Mouse (Mus musculus): ENCODE data around the gene Clasp1. TPM values are rescaled to one million over a fixed set of nuclear protein-coding genes. Genes with fewer than 3 reads are reported as not detected.

The Clasp1 gene
- polyA plus RNA-seq, 1 experiment from 2014 or later = 98.6 TPM

DNA sequence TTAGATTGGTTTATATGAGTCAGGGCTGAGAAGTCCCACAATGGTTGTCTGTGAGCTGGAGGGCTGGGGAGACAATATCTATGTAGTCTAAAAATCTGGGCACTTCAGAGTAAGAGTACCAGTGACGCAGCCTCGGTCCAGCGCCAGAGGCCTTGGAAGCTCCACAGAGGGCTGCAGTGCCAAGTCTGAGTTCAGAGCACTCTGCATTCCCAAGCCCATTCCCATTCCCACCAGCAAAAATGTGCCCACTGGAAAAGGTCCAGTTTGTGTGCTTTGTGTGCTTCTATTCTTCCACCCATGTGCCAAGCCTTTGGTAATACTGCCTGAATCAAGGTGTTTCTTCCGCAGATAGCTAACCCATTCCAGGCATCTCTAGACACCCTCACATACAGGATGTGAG lies 49.0 kb downstream of the Clasp1 start:
- H3K27ac ChIP-seq (ENCODE audit: low read depth, low read length) = no peak overlapping the region
- no peaks in the 10 kb centered on the region for H3K27me3 ChIP-seq (ENCODE audit: control insufficient read depth, insufficient read depth, low read length)
- H3K36me3 ChIP-seq (ENCODE audit: control insufficient read depth, insufficient read depth, low read length) = no peaks in the 10 kb centered on the region
- H3K9me3 ChIP-seq (ENCODE audit: control insufficient read depth, low read length) = no peaks in the 10 kb centered on the region
- no peak for ATAC-seq (ENCODE audit: insufficient read depth, low FRiP score, low TSS enrichment)
- no peak overlapping the region for H3K9ac ChIP-seq (ENCODE audit: low read length)
- DNase-seq (ENCODE audit: low spot score) = no peak
- 94% methylated on average over 4 of the region's 4 CpGs for WGBS
- no peaks in the 10 kb centered on the region for H3K4me1 ChIP-seq (ENCODE audit: control insufficient read depth, insufficient read depth, low read length)
- H3K4me2 ChIP-seq (ENCODE audit: low read depth) = no peak overlapping the region
- no peak overlapping the region for H3K4me3 ChIP-seq (ENCODE audit: low read depth, low read length)

DNA sequence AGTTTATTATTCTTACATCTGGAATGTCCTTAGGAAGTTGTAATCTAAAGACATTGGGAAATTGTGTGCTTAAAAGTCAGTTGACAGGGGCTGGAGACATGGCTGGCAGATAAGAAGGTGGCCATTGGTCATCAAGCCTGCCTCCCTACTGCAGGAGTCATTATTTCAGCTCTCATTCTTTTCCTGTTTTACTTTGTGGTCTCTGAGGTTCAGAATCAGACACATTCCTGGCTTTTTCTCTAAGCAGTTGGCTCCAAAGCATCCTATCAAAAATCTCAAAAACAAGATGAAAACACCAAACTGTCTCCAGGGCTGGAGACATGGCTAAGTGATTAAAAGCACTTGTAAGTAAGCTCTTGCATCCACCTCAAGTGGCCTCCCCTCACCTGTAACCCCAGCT lies 49.5 kb downstream of the Clasp1 start:
- H3K4me2 ChIP-seq (ENCODE audit: low read depth) = no peak overlapping the region
- H3K27me3 ChIP-seq (ENCODE audit: control insufficient read depth, insufficient read depth, low read length) = no peaks in the 10 kb centered on the region
- no peak overlapping the region for H3K9ac ChIP-seq (ENCODE audit: low read length)
- H3K4me1 ChIP-seq (ENCODE audit: control insufficient read depth, insufficient read depth, low read length) = no peaks in the 10 kb centered on the region
- ATAC-seq (ENCODE audit: insufficient read depth, low FRiP score, low TSS enrichment) (no peak), DNase-seq (ENCODE audit: low spot score) (no peak)
- no peak overlapping the region for H3K4me3 ChIP-seq (ENCODE audit: low read depth, low read length)
- no peak overlapping the region for H3K27ac ChIP-seq (ENCODE audit: low read depth, low read length)
- H3K36me3 ChIP-seq (ENCODE audit: control insufficient read depth, insufficient read depth, low read length) = no peaks in the 10 kb centered on the region
- H3K9me3 ChIP-seq (ENCODE audit: control insufficient read depth, low read length) = no peaks in the 10 kb centered on the region

GRCm38 (mm10) chr1:118440547-118440946 lies 51.7 kb downstream of the Clasp1 start:
- 91% methylated on average over 1 of the region's 1 CpGs for WGBS
- no peak for ATAC-seq (ENCODE audit: insufficient read depth, low FRiP score, low TSS enrichment)
- DNase-seq (ENCODE audit: low spot score) = no peak

GRCm38 (mm10) chr1:118444420-118444819 lies 55.6 kb downstream of the Clasp1 start:
- no peaks in the 10 kb centered on the region for H3K9me3 ChIP-seq (ENCODE audit: control insufficient read depth, low read length)
- 92% methylated on average over 7 of the region's 7 CpGs for WGBS
- no peaks in the 10 kb centered on the region for H3K4me1 ChIP-seq (ENCODE audit: control insufficient read depth, insufficient read depth, low read length)
- no peak for ATAC-seq (ENCODE audit: insufficient read depth, low FRiP score, low TSS enrichment)
- H3K27ac ChIP-seq (ENCODE audit: low read depth, low read length) = no peak overlapping the region
- H3K4me3 ChIP-seq (ENCODE audit: low read depth, low read length) = no peak overlapping the region
- no peaks in the 10 kb centered on the region for H3K27me3 ChIP-seq (ENCODE audit: control insufficient read depth, insufficient read depth, low read length)
- H3K36me3 ChIP-seq (ENCODE audit: control insufficient read depth, insufficient read depth, low read length) = no peaks in the 10 kb centered on the region
- DNase-seq (ENCODE audit: low spot score) = no peak
- H3K4me2 ChIP-seq (ENCODE audit: low read depth) = no peak overlapping the region
- no peak overlapping the region for H3K9ac ChIP-seq (ENCODE audit: low read length)

More at GRCm38 (mm10) chr1:118440547-118440946, 51.7 kb downstream of the Clasp1 start:
- no peak overlapping the region for H3K27ac ChIP-seq (ENCODE audit: low read depth, low read length)
- H3K9me3 ChIP-seq (ENCODE audit: control insufficient read depth, low read length) = no peaks in the 10 kb centered on the region
- H3K4me1 ChIP-seq (ENCODE audit: control insufficient read depth, insufficient read depth, low read length) = no peaks in the 10 kb centered on the region
- H3K9ac ChIP-seq (ENCODE audit: low read length) = no peak overlapping the region
- H3K4me2 ChIP-seq (ENCODE audit: low read depth) = no peak overlapping the region
- no peaks in the 10 kb centered on the region for H3K36me3 ChIP-seq (ENCODE audit: control insufficient read depth, insufficient read depth, low read length)
- no peaks in the 10 kb centered on the region for H3K27me3 ChIP-seq (ENCODE audit: control insufficient read depth, insufficient read depth, low read length)
- no peak overlapping the region for H3K4me3 ChIP-seq (ENCODE audit: low read depth, low read length)

- H3K4me3 ChIP-seq (ENCODE audit: low read depth, low read length) = no peak overlapping the region
- H3K4me2 ChIP-seq (ENCODE audit: low read depth) = no peak overlapping the region
- no peak for ATAC-seq (ENCODE audit: insufficient read depth, low FRiP score, low TSS enrichment)
- H3K27me3 ChIP-seq (ENCODE audit: control insufficient read depth, insufficient read depth, low read length) = no peaks in the 10 kb centered on the region
- H3K9me3 ChIP-seq (ENCODE audit: control insufficient read depth, low read length) = no peaks in the 10 kb centered on the region
- H3K36me3 ChIP-seq (ENCODE audit: control insufficient read depth, insufficient read depth, low read length) = no peaks in the 10 kb centered on the region
- H3K9ac ChIP-seq (ENCODE audit: low read length) = no peak overlapping the region
- DNase-seq (ENCODE audit: low spot score) = no peak
- H3K27ac ChIP-seq (ENCODE audit: low read depth, low read length) = no peak overlapping the region
- H3K4me1 ChIP-seq (ENCODE audit: control insufficient read depth, insufficient read depth, low read length) = no peaks in the 10 kb centered on the region
- 70% methylated on average over 3 of the region's 3 CpGs for WGBS
Observed at GRCm38 (mm10) chr1:118444988-118445387, 56.1 kb downstream of the Clasp1 start.

DNA sequence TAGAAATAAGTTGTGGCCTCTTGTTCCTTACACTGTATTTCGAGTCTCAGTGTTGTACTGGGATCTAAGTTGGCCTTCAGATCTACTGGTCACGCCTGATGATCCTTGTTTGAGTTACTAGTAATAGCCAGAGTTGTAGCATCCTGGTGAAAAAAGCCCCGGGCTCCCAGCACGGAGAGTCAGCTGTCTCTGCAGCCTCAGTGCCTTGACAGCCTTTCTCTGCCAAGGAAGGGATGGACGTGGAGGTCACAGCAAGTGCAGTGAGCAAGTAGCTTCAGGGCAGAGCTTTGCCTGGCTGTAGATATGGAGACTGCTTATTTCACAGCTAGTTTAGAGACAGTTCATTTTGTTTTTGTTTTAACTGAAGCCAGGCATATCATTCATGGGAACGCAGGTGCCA lies 56.6 kb downstream of the Clasp1 start:
- H3K9me3 ChIP-seq (ENCODE audit: control insufficient read depth, low read length) = no peaks in the 10 kb centered on the region
- 78% methylated on average over 6 of the region's 6 CpGs for WGBS
- H3K4me2 ChIP-seq (ENCODE audit: low read depth) = no peak overlapping the region
- no peak overlapping the region for H3K27ac ChIP-seq (ENCODE audit: low read depth, low read length)
- no peaks in the 10 kb centered on the region for H3K36me3 ChIP-seq (ENCODE audit: control insufficient read depth, insufficient read depth, low read length)
- DNase-seq (ENCODE audit: low spot score) = no peak
- no peak overlapping the region for H3K9ac ChIP-seq (ENCODE audit: low read length)
- no peaks in the 10 kb centered on the region for H3K4me1 ChIP-seq (ENCODE audit: control insufficient read depth, insufficient read depth, low read length)
- no peaks in the 10 kb centered on the region for H3K27me3 ChIP-seq (ENCODE audit: control insufficient read depth, insufficient read depth, low read length)
- no peak for ATAC-seq (ENCODE audit: insufficient read depth, low FRiP score, low TSS enrichment)
- no peak overlapping the region for H3K4me3 ChIP-seq (ENCODE audit: low read depth, low read length)

- Histone ChIP-seq H3K4me2 (ENCODE audit: low read depth) (no peak overlapping the region), H3K9ac (ENCODE audit: low read length) (no peak overlapping the region), H3K9me3 (ENCODE audit: control insufficient read depth, low read length) (no peaks in the 10 kb centered on the region), H3K4me1 (ENCODE audit: control insufficient read depth, insufficient read depth, low read length) (no peaks in the 10 kb centered on the region), H3K36me3 (ENCODE audit: control insufficient read depth, insufficient read depth, low read length) (no peaks in the 10 kb centered on the region), H3K27ac (ENCODE audit: low read depth, low read length) (no peak overlapping the region), H3K4me3 (ENCODE audit: low read depth, low read length) (no peak overlapping the region), H3K27me3 (ENCODE audit: control insufficient read depth, insufficient read depth, low read length) (no peaks in the 10 kb centered on the region)
- ATAC-seq (ENCODE audit: insufficient read depth, low FRiP score, low TSS enrichment) (no peak), DNase-seq (ENCODE audit: low spot score) (no peak)
- 92% methylated on average over 3 of the region's 3 CpGs for WGBS
Observed at GRCm38 (mm10) chr1:118446006-118446405, 57.1 kb downstream of the Clasp1 start.

GRCm38 (mm10) chr1:118447131-118447530 lies 58.3 kb downstream of the Clasp1 start:
- Histone ChIP-seq H3K9me3 (ENCODE audit: control insufficient read depth, low read length) (no peaks in the 10 kb centered on the region), H3K9ac (ENCODE audit: low read length) (no peak overlapping the region), H3K4me2 (ENCODE audit: low read depth) (no peak overlapping the region), H3K27ac (ENCODE audit: low read depth, low read length) (no peak overlapping the region), H3K4me1 (ENCODE audit: control insufficient read depth, insufficient read depth, low read length) (no peaks in the 10 kb centered on the region), H3K4me3 (ENCODE audit: low read depth, low read length) (no peak overlapping the region), H3K36me3 (ENCODE audit: control insufficient read depth, insufficient read depth, low read length) (no peaks in the 10 kb centered on the region), H3K27me3 (ENCODE audit: control insufficient read depth, insufficient read depth, low read length) (no peaks in the 10 kb centered on the region)
- WGBS = 92% methylated on average over 2 of the region's 2 CpGs
- DNase-seq (ENCODE audit: low spot score) (no peak), ATAC-seq (ENCODE audit: insufficient read depth, low FRiP score, low TSS enrichment) (no peak)

- no peak overlapping the region for H3K4me3 ChIP-seq (ENCODE audit: low read depth, low read length)
- H3K36me3 ChIP-seq (ENCODE audit: control insufficient read depth, insufficient read depth, low read length) = no peaks in the 10 kb centered on the region
- no peak overlapping the region for H3K4me2 ChIP-seq (ENCODE audit: low read depth)
- no peaks in the 10 kb centered on the region for H3K9me3 ChIP-seq (ENCODE audit: control insufficient read depth, low read length)
- no peaks in the 10 kb centered on the region for H3K27me3 ChIP-seq (ENCODE audit: control insufficient read depth, insufficient read depth, low read length)
- DNase-seq (ENCODE audit: low spot score) (no peak), ATAC-seq (ENCODE audit: insufficient read depth, low FRiP score, low TSS enrichment) (no peak)
- no peaks in the 10 kb centered on the region for H3K4me1 ChIP-seq (ENCODE audit: control insufficient read depth, insufficient read depth, low read length)
- no peak overlapping the region for H3K27ac ChIP-seq (ENCODE audit: low read depth, low read length)
- WGBS = 97% methylated on average over 1 of the region's 1 CpGs
- H3K9ac ChIP-seq (ENCODE audit: low read length) = no peak overlapping the region
Observed at GRCm38 (mm10) chr1:118448214-118448613, 59.4 kb downstream of the Clasp1 start.

Measured in neural tube, embryonic 11.5 days (tissue).